Mouse (Mus musculus) stomach, postnatal 0 days (tissue): ENCODE data around the gene Rnf213.

Experiments
- CTCF ChIP-seq: IDR thresholded peaks from 2 replicates; pipeline ENCODE4 v1.5.1; 2016; ENCODE audit warnings: antibody characterized with exemption, low read depth, mild to moderate bottlenecking, moderate library complexity
- EP300 ChIP-seq: optimal IDR thresholded peaks from 2 replicates; pipeline ENCODE3; 2016; ENCODE audit warnings: antibody characterized with exemption

- TF ChIP-seq CTCF (no peak), EP300 (no peak)
These were observed 11.1 kb upstream of the Rnf213 start for GRCm38 (mm10) chr11:119381631-119382337.
